Mouse (Mus musculus): ENCODE results near the gene Rcsd1. TPM values are rescaled to one million over a fixed set of nuclear protein-coding genes. Genes with fewer than 3 reads are reported as not detected.

Gene Rcsd1
- polyA plus RNA-seq, 1 experiment = 6.8 TPM

DNA sequence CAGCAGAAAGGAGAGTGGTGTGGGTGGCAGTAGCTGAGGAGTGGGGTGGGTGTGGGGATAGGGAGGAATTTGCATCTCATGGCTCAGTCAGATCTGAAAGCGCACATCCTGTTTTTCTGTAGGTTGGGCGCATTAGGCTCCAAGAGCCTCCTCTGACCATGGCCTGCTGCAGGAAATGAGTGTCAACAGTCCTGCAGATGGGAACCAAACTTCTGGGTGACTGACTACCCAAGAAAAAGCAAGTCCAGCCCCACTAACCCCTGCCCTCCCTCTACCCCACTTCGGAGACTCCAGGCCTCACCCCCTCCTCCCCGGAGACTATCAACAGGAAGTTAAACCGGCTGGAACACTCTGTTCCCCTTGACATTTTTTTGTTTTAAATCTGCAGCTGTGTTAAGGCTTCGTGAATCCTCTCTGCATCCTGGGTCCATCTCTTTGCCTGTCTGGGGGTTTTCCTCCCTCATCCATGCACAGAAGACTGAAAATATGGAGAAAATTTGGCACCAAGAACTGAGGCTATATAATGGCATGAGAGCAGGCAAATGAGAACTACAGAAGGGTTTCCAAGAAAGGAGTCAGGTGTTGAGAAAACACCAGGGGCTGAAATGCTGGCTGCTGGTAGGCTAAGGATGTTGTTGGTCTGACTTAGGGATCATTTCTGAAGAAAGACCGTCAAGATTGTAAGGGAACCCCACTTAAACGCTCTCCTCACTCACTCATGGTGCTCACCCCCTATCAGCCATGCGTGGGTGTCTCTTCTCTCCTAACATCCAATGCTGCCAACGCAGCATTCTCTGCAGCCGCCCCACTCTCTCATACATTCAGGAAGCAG lies 8.4 kb upstream of the Rcsd1 start:
- DNase-seq (ENCODE audit: extremely low spot score in 1 of 2, low spot score in 1 of 2) = peak in 1 of 2 experiments; percentile 35

DNA sequence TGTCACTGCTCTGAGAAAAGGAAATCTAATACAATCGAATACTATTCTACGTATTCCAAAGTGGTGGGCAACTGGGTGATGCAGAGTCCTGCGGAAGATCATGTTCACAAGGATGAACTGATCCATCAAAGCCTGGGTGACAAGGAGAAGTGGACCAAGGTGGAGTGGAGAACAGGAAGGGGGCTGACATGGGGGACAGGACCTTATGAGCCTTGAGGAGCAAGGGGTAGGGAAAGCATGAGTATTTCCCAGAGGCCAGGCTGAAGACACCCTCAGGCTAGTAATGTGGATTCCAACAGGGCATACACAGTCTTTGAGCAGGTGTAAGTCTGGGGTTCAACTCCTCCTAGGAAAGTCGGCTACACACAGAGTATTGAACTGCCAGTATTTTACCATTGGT lies 6.9 kb upstream of the Rcsd1 start:
- no peak for DNase-seq (ENCODE audit: extremely low spot score in 1 of 2, low spot score in 1 of 2)

DNA sequence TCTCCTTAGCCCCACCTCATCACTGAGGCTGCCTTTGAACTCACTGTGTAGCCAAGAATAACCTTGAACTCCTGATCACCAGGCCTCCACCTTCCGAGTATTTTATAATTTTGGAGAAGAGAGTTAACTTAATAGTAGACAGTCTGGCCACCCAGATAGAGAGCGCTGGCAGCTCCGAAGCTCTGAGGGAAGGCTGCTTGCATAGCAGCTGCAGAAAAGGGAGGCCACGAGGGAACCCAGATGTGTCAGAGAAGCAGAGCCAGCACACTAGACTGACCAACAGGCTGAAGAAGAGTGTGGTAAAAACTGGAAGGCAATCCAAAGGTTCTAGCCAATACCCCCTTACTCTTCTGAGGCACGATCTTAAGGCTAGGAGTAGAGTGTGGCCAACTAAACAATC lies 4.2 kb upstream of the Rcsd1 start:
- DNase-seq (ENCODE audit: extremely low spot score in 1 of 2, low spot score in 1 of 2) = no peak

DNA sequence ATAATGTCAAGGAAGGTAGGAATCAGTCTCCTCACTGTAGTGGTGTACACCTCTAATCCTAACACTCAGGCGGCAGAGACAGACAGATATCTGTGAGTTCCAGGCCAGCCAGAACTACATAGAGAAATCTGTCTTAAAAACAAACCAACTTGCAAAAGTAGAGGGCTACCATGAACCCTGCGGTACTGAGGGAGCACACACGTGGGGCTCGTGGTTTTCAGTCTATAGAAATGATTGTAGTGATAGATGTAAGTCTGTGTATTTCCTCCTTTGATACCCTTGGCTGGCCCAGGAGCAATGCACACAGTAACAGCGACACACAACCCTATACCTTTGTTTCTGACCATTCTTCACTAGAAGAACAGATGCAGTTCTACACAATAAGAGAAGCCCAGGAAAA lies 2.4 kb upstream of the Rcsd1 start:
- no peak for DNase-seq (ENCODE audit: extremely low spot score in 1 of 2, low spot score in 1 of 2)

DNA sequence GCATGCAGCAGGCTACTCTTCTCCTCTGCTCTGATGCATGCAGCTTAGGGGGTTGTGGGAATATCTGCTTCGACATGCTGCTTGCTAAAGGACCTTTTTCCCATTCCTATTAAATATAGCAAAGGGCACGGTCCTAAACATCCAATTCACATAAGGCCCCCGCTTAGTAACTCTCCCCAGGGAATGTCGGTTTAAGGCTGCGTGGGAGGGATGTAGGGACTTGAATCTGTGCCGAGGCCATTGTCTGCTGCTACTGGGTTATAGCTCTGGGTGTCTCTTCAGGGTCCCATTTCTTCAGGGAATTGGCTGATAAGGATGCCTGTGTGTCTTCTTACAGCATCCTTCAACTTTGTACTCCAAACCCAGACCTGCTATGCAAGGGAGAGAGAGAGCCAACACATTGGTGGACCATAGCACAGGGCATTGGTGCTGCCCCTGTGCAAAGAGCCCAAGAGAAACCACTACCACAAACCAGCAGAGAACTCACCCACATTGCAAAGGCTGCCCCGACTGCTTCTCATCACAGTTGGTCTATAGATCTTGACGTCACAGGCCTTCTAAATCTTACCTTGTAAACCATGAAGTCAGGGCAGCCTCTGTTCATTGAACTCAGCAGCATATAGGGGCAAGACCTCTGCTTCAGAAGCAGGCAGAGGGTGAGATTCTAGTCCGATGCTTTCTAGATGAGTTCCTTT lies 724 bp downstream of the Rcsd1 start:
- DNase-seq (ENCODE audit: extremely low spot score in 1 of 2, low spot score in 1 of 2) = no peak

DNA sequence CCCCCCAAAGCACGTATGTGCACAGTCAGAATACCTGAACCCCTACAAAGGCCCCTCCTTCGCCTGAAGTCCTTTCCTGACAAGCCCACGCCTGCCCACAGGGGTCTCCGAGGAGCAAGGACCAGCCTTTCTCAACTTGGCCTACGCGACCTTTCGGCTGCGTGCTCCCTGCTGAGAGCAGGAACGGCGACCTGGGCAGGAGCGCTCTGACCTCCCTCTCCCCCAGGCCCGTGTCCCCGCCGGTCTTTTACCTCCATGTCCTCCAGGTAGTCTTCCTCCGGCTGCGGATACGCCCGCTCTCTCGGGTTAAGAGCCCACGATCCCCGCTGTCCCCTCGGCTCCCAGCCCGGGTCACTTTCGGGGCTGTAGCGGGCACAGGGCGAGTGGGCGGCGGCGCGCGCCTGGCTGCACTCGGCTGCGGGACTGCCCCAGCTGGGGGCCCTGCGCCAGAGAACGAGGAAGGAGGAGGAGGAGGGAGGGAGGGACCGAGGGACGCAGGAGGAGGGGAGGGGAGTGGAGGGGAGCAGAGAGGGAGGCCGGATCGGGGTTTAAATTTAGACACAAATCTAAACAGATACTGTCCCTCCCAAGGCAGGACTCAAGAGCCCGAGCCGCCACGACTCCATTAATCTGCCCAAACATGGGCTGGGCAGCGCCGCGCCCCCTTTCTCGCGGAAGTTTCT lies 1.8 kb downstream of the Rcsd1 start:
- DNase-seq (ENCODE audit: extremely low spot score in 1 of 2, low spot score in 1 of 2) = no peak

DNA sequence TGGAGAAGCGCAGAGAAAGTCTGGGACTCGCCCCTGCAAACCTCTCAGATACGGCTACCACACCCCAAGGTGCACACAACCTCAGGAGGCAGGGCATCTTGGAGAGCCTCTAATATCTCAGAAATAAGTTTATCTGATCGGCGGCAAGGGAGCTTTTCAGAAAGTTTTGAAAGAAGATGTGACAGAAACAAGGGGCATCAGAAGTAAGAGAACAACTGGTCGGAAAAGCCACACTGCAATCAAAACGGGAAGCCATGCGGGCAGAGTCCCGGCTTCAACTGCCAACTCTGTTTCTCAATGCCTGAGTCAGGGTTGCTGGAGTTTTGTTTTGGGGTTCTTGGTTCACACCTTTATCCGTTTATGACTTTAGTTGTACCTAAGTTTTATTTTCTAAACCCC lies 2.3 kb downstream of the Rcsd1 start:
- no peak for DNase-seq (ENCODE audit: extremely low spot score in 1 of 2, low spot score in 1 of 2)

DNA sequence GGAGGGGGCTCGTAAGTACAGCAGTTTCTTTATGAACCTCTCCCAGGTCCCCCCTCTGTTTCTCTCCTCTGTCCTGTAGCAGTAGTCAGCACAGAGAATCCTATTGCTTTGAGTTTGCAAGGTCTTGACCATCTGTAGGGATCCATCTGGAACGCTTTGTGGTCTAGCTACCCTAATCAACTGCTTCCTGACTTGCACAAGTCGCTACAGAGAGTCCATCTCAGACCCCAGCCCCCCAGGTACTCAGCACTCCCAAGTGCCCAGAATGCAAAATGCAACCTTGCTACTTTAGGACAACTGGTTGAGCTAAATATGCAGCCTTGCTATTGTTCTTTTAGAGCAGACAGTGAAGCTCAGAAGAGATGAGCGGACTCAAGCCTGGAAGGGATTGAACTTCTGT lies 3.1 kb downstream of the Rcsd1 start:
- no peak for DNase-seq (ENCODE audit: extremely low spot score in 1 of 2, low spot score in 1 of 2)

DNA sequence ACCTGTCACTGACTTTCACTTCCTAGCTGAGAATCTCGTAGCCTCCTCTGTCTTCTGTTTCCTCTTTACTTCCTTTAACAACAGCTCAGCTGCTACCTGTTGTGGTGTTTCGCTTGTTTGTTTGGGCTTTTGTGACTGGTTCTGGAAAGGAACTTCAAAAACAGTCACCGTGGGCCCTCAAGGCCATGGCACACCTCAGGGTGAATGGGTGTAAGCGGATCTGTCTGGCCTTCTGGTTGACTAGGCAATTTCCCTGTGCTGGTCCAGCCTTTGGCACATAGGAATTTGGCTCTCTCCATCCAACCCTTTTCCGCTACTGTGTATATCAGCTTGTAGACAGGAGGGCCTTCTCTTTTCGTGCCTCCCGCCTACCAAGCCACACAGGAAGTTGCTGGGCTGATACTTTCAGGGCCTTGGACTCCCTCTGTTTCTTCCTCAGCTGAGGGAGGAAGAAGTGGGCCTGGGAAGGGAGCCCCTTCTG lies 3.6 kb downstream of the Rcsd1 start:
- DNase-seq (ENCODE audit: extremely low spot score in 1 of 2, low spot score in 1 of 2) = no peak

DNA sequence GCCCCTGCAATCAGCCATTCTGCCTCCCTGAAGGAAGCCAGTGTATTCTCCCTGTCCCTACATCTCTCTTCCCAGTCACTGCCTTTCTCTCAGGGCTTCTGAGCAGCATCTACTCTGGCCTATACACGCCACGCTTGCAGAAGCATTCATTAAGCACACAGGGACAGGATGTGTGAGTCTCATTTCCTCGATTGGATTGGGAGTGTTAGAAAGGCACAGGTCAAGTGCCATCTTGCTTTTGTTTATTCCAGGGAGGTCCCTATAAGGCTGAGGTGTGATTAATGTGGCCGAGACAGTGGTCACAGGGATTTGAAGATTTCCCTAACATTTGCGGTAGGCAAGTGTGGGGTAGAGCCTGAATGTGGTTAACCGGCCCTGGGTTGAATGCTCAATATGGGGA lies 4.2 kb downstream of the Rcsd1 start:
- DNase-seq (ENCODE audit: extremely low spot score in 1 of 2, low spot score in 1 of 2) = no peak

DNA sequence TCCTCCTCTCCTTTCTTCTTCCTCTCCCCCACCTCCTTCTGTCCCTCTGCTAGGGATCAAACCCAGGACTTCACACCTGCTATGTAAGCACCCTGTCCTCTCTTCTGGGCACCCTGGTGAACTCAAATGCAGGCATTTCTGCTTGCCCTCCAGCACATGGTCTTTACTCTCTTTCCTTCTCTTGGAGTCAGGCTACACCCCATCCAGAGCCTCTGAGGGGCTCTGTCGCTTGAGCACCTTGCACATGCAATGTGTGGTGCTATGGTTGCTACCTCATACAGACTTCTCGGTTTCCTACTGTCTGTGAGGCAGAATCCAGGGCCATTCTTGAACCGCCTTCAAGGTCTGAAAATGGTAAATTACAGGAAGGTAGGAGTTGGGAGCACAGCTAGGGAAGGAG lies 4.7 kb downstream of the Rcsd1 start:
- DNase-seq (ENCODE audit: extremely low spot score in 1 of 2, low spot score in 1 of 2) = no peak

DNA sequence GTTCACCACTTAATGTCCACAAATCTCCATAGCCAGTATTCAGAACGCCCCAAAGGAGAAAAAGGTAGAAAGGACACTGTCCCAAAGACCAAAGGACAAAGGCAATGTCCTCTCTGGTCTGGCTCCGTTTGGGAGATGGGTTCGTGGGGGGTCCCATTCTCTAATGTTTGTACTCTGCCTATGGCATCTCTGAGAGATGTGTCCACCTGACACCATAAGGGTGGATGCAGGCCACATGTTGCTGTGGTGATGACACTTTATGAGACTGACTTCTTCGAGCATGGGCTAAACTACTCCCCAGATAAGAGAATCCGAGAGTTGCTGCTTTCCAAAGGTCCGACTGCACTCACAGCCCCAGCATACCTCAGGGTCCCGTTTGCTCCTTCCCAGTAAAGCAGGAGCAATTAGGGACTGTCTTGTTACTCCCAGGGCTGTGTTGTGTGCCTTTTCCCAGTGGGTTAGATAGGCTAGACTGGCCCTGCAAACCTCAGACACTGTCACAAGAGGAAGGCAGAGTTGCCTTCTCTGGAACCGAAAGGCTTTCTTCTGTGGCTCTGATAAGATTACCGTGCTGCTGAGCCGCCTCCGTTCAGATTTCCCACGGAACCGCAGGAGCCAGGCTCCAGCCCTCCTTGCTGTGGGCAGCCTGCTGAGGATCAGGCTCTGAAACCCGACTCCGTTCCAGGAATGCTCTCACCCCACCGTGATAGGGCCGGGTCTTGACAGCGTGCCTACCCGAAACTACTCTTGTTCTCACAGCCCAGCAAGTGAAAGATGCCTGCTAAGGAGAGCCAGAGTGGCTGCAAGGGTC lies 7.1 kb downstream of the Rcsd1 start:
- DNase-seq (ENCODE audit: extremely low spot score in 1 of 2, low spot score in 1 of 2) = no peak

DNA sequence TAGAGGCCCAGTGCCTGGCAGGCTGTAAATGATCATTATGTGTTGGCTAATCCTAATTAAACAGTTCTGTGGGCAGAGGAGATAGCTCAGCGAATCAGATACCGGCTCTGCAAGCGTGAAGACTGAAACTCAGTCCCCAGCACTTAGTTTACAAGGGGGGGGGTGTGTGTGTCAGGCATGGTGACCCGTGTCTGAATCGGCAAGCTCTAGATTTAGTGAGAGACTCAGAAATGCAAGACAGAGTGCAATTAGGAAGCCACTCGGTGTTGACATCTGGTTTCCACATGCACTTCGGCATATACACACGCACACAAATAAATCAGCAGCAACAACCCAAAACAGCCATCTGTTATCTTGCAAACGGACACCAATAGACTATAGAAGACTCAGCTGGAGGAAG lies 8.0 kb downstream of the Rcsd1 start:
- DNase-seq (ENCODE audit: extremely low spot score in 1 of 2, low spot score in 1 of 2) = no peak

DNA sequence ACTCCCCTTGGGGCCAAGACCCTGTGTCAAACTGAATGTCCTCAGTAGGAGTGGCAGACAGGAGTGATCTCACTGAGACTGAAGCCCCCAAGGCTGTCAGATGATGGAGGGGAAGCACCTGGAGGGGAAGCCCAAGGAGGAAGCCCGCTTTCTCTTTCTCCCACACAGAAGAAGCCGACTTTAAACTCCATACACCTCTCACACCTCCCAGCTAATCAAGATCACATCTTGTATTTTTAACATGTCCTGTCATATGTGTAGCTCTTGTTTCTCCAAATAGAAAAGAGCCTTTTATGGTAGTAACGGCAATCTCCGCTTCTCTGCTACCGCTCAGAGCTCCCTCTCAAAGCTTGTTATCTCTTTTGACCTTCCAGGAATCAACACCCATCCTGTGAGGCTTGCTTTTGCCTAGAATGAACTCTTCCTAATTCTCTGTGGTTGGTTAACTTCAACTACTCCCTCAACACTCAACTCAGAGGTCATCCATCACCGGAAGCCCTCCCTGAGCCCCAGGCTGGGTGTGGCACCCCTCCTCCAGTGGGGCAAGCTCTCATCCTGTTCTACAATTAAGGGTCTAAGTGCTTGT lies 8.5 kb downstream of the Rcsd1 start:
- DNase-seq (ENCODE audit: extremely low spot score in 1 of 2, low spot score in 1 of 2) = no peak

DNA sequence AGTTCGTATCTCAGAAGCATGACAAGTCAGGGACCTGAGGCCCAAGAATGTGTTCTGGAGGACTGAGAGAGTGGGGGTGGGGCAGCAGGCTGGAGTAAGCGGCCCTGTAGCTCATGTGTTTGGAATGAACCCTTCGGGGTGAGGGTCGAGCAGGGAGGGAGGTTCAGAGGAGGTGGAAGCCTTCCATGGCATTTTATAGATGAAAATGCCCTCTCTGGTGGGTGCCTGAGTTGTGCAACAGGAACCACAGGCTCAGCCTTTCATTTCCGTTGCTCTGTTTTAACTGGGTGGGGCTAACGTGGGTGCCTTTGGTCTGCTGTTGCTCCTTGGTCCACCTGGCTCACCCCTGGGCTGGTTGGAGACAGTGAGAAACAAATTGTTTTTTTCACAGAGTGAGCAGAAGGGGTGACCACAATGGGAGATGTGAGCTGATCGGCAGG lies 9.2 kb downstream of the Rcsd1 start:
- DNase-seq (ENCODE audit: extremely low spot score in 1 of 2, low spot score in 1 of 2) = no peak

DNA sequence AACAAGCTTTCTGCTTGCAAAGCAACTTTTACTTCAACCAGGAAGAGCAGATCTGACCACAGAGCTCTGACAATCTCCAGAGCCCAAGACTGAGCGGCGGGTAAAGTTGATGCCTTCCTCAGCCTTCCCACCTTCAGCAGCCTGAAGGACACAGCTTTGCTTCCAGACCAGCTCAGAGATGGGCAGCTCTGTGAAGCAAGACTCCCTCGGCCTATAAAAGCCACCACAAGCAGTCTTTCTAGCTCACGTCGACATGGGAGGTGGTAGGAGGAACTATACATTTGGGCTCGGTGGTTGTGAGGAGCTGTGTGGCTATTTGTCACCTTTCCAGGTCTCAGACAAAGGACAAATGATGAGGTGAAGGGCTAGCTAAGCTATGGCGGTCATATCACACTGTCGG lies 11.9 kb downstream of the Rcsd1 start:
- no peak for DNase-seq (ENCODE audit: extremely low spot score in 1 of 2, low spot score in 1 of 2)

DNA sequence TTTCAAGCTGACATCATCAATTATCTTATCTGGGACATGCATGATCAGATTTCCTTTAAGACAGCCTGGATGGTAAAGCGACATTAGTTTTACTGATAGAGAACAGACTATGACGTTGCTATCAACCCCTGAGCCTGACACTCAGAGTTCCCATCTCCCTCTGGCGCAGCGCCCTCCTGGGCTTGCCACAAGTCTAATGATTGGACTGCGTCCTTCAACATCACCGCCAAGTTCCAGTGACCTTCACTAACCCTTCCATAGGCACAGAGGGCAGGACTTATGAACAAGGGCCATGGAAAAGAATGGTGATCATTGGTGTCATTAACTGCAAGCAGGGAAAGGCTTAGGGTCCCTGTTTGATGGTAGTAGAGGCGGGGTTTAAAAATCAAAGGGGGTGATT lies 12.7 kb downstream of the Rcsd1 start:
- no peak for DNase-seq (ENCODE audit: extremely low spot score in 1 of 2, low spot score in 1 of 2)

DNA sequence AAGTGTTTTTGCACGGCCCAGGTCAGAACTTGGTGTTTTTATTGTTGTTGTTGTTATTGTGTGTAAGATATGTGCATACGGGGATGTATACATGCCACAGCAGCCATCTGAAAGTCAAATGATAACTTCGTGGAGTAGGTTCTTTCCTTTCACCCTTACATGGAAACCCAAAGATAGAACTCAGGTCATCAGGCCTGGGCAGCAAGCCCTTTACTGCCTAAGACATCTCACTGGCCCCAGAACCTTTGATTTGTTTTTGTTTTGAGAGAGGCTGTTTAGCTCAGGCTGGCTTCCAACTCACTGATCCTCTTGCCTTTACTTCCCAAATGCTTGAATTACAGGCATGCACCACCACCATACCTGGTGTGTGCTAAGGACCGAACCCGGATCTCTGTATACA lies 13.5 kb downstream of the Rcsd1 start:
- no peak for DNase-seq (ENCODE audit: extremely low spot score in 1 of 2, low spot score in 1 of 2)

DNA sequence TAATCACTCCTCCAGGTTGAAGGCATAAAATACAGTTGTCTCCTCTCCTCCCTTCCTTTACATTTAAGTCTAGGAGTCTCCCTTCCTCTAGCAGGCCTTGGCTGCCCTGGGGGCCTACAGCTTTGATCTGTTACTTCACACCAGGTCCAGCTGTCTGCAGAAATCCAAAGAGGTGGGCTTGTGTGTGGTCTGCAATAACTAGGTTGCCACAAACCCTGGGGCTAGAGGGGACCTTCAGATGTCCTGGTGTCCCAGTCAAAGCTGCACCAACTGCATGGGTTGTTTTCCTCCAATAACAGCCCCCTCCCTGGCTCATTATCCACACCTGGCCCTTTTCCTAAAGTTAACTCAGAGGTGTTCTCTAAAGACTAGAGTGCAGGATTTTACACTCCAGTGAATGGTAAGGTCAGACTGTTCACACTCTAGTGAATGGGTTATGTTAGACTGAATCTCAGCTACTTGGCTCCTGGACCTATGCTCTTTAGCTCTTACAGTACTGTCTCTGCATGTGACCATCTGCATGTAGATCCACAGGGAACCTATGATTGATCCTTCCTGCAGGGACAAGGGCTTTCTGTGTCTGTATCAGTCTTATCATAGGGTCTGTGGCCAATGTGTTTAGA lies 14.1 kb downstream of the Rcsd1 start:
- DNase-seq (ENCODE audit: extremely low spot score in 1 of 2, low spot score in 1 of 2) = no peak

DNA sequence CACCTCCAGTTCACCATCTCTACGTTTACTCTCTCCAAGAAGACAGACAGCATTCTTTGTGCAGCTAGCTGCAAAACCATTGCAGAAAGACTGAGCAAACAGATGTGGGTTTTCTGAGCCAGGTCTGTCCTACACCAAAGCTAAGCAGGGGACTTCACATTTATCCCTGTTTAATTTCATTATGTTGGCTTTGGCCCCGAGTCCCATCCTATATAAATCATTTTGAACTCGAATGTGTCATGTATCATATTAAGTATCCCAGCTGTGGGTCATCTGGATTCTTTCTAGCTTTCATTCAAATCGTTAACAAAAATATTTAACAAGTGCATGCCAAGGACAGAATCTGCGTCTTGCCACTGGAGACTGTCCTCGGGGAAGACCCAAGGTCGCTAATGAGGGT lies 15.7 kb downstream of the Rcsd1 start:
- DNase-seq (ENCODE audit: extremely low spot score in 1 of 2, low spot score in 1 of 2) = no peak
